Mouse (Mus musculus): ENCODE measurements at regions not wholly inside any gene's neighbourhood (a gene's known extent, or its start where the extent isn't known, plus 50 kb on each side); places are given as distances from the start of the nearest gene placed in this dataset.

GRCm38 (mm10) chr8:78004891-78005290 is 208.2 kb upstream of the Ttc29 start:
- no peaks in the 10 kb centered on the region for H3K9me3 ChIP-seq (replicated peaks; ENCODE audit: control insufficient read depth, low read length)
- H3K36me3 ChIP-seq (ENCODE audit: control insufficient read depth, insufficient read depth, low read length): no peaks in the 10 kb centered on the region
- H3K27ac ChIP-seq (ENCODE audit: low read depth, low read length): no peak overlapping the region
- WGBS (ENCODE audit: insufficient replicate concordance): 75% methylated on average over 12 of the region's 12 CpGs
- H3K4me3 ChIP-seq (ENCODE audit: low read depth, low read length): no peak overlapping the region
- H3K9ac ChIP-seq (ENCODE audit: low read depth, low read length): no peak overlapping the region
- H3K4me1 ChIP-seq (ENCODE audit: control insufficient read depth, insufficient read depth, low read length): 0 out of 2 replicates have a peak, but pooled peaks cover 7% of the 10 kb centered on the region
- H3K4me2 ChIP-seq: no peak overlapping the region
- no peaks in the 10 kb centered on the region for H3K27me3 ChIP-seq (ENCODE audit: control insufficient read depth, insufficient read depth, low read length)
- ATAC-seq (replicated peaks; ENCODE audit: insufficient number of reproducible peaks, low FRiP score, low TSS enrichment): no peak

- Histone ChIP-seq H3K4me2 (no peak overlapping the region), H3K4me3 (ENCODE audit: low read depth, low read length) (no peak overlapping the region), H3K9ac (ENCODE audit: low read depth, low read length) (no peak overlapping the region), H3K9me3 (replicated peaks; ENCODE audit: control insufficient read depth, low read length) (no peaks in the 10 kb centered on the region), H3K27me3 (ENCODE audit: control insufficient read depth, insufficient read depth, low read length) (no peaks in the 10 kb centered on the region), H3K4me1 (ENCODE audit: control insufficient read depth, insufficient read depth, low read length) (no peaks in the 10 kb centered on the region), H3K27ac (ENCODE audit: low read depth, low read length) (no peak overlapping the region), H3K36me3 (ENCODE audit: control insufficient read depth, insufficient read depth, low read length) (no peaks in the 10 kb centered on the region)
- ATAC-seq (replicated peaks; ENCODE audit: insufficient number of reproducible peaks, low FRiP score, low TSS enrichment): no peak
Observed at GRCm38 (mm10) chr8:78013101-78013500, 200.0 kb upstream of the Ttc29 start.

DNA sequence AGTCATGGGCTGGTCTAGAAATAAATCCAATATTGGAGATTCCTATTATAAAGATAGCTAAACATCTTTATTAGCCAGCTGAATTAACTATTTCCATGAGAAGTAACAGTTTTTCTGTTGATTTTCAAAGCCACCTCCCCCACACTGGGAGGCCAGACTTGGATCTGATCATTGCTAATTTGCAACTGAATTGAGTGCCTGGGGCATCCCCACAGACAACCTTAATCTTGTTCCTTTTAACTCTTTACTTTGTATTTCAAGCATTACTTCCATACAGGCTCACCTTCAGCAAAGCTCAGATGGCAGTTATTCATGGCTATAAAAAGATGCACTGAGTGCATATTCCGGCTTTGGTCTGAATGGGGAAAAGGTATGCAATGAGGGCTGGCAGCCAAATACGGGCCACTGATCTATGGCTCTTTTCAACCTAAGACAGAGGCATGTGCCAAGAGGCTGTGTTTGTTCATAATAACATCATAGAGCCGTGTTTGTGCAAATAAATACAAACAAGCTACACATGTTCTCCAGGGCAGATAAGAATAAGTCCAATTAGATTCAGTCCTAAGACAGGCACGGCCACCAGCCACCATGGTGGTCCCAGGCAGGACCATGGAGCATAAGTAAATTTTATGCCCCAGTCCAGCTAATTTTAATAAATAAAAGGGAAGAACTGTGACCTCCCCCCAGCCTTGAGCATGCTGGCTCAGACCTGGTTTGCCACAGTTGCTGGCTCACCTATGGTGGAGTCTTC is 194.5 kb upstream of the Ttc29 start:
- 74% methylated on average over 4 of the region's 4 CpGs for WGBS (ENCODE audit: insufficient replicate concordance)
- no peak overlapping the region for H3K27ac ChIP-seq (ENCODE audit: low read depth, low read length)
- no peaks in the 10 kb centered on the region for H3K27me3 ChIP-seq (ENCODE audit: control insufficient read depth, insufficient read depth, low read length)
- H3K9ac ChIP-seq (ENCODE audit: low read depth, low read length): no peak overlapping the region
- no peak overlapping the region for H3K4me2 ChIP-seq
- H3K4me1 ChIP-seq (ENCODE audit: control insufficient read depth, insufficient read depth, low read length): no peaks in the 10 kb centered on the region
- no peaks in the 10 kb centered on the region for H3K36me3 ChIP-seq (ENCODE audit: control insufficient read depth, insufficient read depth, low read length)
- H3K4me3 ChIP-seq (ENCODE audit: low read depth, low read length): no peak overlapping the region
- no peaks in the 10 kb centered on the region for H3K9me3 ChIP-seq (replicated peaks; ENCODE audit: control insufficient read depth, low read length)
- no peak for ATAC-seq (replicated peaks; ENCODE audit: insufficient number of reproducible peaks, low FRiP score, low TSS enrichment)

DNA sequence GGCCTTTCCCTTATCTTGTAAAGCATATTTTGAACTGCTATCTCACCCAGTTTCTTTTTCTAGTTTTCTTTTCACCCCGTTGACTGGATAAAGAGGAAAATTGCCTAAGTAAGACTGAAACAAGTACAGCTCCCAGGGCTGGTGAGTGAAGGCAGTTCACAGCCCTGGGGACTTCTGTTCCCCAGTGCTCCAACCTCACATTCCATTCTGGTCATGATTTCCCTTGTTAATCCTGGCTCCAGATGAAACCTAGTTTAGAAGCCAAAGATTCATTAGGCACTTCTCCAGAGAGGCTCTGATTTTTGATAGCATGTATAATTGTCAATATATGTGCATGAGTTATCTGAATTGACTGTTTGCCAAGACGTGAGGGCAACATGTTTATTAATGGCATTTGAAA is 191.6 kb upstream of the Ttc29 start:
- ATAC-seq (replicated peaks; ENCODE audit: insufficient number of reproducible peaks, low FRiP score, low TSS enrichment): no peak
- Histone ChIP-seq H3K4me1 (ENCODE audit: control insufficient read depth, insufficient read depth, low read length) (0 out of 2 replicates have a peak, but pooled peaks cover 3% of the 10 kb centered on the region), H3K9me3 (replicated peaks; ENCODE audit: control insufficient read depth, low read length) (no peaks in the 10 kb centered on the region), H3K27me3 (ENCODE audit: control insufficient read depth, insufficient read depth, low read length) (no peaks in the 10 kb centered on the region), H3K4me3 (ENCODE audit: low read depth, low read length) (no peak overlapping the region), H3K9ac (ENCODE audit: low read depth, low read length) (no peak overlapping the region), H3K4me2 (no peak overlapping the region), H3K27ac (ENCODE audit: low read depth, low read length) (no peak overlapping the region), H3K36me3 (ENCODE audit: control insufficient read depth, insufficient read depth, low read length) (no peaks in the 10 kb centered on the region)
- 41% methylated on average over 2 of the region's 2 CpGs for WGBS (ENCODE audit: insufficient replicate concordance)

GRCm38 (mm10) chr8:78022986-78023385 is 190.1 kb upstream of the Ttc29 start:
- Histone ChIP-seq H3K4me3 (ENCODE audit: low read depth, low read length) (no peak overlapping the region), H3K9ac (ENCODE audit: low read depth, low read length) (no peak overlapping the region), H3K27ac (ENCODE audit: low read depth, low read length) (0 out of 2 replicates have a peak overlapping the region, but pooled peaks have one; percentile 1), H3K4me1 (ENCODE audit: control insufficient read depth, insufficient read depth, low read length) (0 out of 2 replicates have a peak, but pooled peaks cover 3% of the 10 kb centered on the region), H3K4me2 (no peak overlapping the region), H3K36me3 (ENCODE audit: control insufficient read depth, insufficient read depth, low read length) (no peaks in the 10 kb centered on the region), H3K27me3 (ENCODE audit: control insufficient read depth, insufficient read depth, low read length) (no peaks in the 10 kb centered on the region), H3K9me3 (replicated peaks; ENCODE audit: control insufficient read depth, low read length) (no peaks in the 10 kb centered on the region)
- no peak for ATAC-seq (replicated peaks; ENCODE audit: insufficient number of reproducible peaks, low FRiP score, low TSS enrichment)
- 65% methylated on average over 5 of the region's 5 CpGs for WGBS (ENCODE audit: insufficient replicate concordance)

DNA sequence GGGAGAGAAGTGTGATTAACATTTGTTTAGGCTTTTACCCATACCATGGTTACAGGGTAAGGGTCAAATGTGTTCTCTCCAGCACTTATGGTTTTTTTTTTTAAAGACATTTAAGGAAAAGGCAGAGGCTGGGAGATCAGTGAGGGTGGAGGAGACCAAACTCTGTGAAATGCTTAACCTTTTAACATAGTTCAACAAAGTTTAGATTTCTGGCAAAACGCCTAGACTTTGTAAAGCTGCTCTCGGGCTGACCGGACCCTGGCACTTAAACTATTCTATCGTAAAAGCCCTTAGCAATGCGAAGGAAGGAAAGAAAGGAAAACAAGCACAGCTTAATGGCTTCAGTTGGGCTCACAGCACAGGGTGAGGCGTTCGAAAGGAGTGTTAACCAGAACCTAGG is 189.6 kb upstream of the Ttc29 start:
- no peak for ATAC-seq (replicated peaks; ENCODE audit: insufficient number of reproducible peaks, low FRiP score, low TSS enrichment)
- no peak overlapping the region for H3K9ac ChIP-seq (ENCODE audit: low read depth, low read length)
- no peaks in the 10 kb centered on the region for H3K27me3 ChIP-seq (ENCODE audit: control insufficient read depth, insufficient read depth, low read length)
- WGBS (ENCODE audit: insufficient replicate concordance): 37% methylated on average over 7 of the region's 7 CpGs
- no peaks in the 10 kb centered on the region for H3K36me3 ChIP-seq (ENCODE audit: control insufficient read depth, insufficient read depth, low read length)
- H3K4me1 ChIP-seq (ENCODE audit: control insufficient read depth, insufficient read depth, low read length): 0 out of 2 replicates have a peak, but pooled peaks cover 3% of the 10 kb centered on the region
- H3K4me2 ChIP-seq: no peak overlapping the region
- H3K27ac ChIP-seq (ENCODE audit: low read depth, low read length): peak overlapping the region; percentile 37
- H3K9me3 ChIP-seq (replicated peaks; ENCODE audit: control insufficient read depth, low read length): no peaks in the 10 kb centered on the region
- no peak overlapping the region for H3K4me3 ChIP-seq (ENCODE audit: low read depth, low read length)

DNA sequence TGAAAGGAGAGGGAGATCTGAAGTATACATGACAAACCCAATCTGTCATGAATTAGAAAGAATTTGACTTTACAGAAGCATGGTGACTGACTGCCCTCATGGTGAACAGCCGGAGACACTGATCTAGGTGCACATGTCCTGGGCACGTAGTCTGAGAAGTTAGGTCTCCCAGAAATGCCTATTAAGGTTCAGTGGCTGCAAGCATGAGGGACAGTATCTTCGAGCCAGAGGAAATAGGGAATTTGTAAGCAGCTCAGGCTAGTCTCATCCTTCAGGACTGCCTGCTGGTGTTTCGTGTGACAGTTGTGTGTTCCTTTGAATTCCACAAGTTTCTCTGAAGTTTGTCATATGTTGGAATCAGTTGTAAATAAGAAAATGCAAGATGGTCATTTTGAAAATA is 189.2 kb upstream of the Ttc29 start:
- 0 out of 2 replicates have a peak, but pooled peaks cover 3% of the 10 kb centered on the region for H3K4me1 ChIP-seq (ENCODE audit: control insufficient read depth, insufficient read depth, low read length)
- H3K36me3 ChIP-seq (ENCODE audit: control insufficient read depth, insufficient read depth, low read length): no peaks in the 10 kb centered on the region
- H3K4me3 ChIP-seq (ENCODE audit: low read depth, low read length): no peak overlapping the region
- H3K9ac ChIP-seq (ENCODE audit: low read depth, low read length): no peak overlapping the region
- no peak overlapping the region for H3K4me2 ChIP-seq
- 69% methylated on average over 4 of the region's 4 CpGs for WGBS (ENCODE audit: insufficient replicate concordance)
- no peaks in the 10 kb centered on the region for H3K27me3 ChIP-seq (ENCODE audit: control insufficient read depth, insufficient read depth, low read length)
- no peaks in the 10 kb centered on the region for H3K9me3 ChIP-seq (replicated peaks; ENCODE audit: control insufficient read depth, low read length)
- H3K27ac ChIP-seq (ENCODE audit: low read depth, low read length): peak overlapping the region; percentile 37
- ATAC-seq (replicated peaks; ENCODE audit: insufficient number of reproducible peaks, low FRiP score, low TSS enrichment): no peak

DNA sequence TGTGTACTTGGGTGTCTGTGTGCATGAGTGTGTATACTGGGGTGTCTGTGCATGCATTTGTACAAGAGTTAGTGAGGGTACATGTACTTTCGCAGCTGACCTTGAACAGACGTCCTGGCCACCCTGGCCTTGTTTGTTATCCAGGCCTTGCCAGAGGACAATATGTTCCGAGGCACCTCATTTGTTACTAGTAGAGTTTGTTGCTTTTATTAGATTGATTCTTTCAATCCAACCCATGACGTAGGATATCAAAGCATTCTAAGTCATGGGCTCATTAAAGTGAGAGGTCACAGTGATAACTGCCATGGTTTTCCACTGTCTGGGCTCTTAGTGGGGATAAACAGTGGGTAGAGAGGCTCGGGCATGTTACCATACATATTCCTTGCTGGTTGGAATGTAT is 188.1 kb upstream of the Ttc29 start:
- WGBS (ENCODE audit: insufficient replicate concordance): 67% methylated on average over 5 of the region's 5 CpGs
- Histone ChIP-seq H3K9ac (ENCODE audit: low read depth, low read length) (no peak overlapping the region), H3K36me3 (ENCODE audit: control insufficient read depth, insufficient read depth, low read length) (no peaks in the 10 kb centered on the region), H3K9me3 (replicated peaks; ENCODE audit: control insufficient read depth, low read length) (no peaks in the 10 kb centered on the region), H3K4me1 (ENCODE audit: control insufficient read depth, insufficient read depth, low read length) (0 out of 2 replicates have a peak, but pooled peaks cover 3% of the 10 kb centered on the region), H3K27me3 (ENCODE audit: control insufficient read depth, insufficient read depth, low read length) (no peaks in the 10 kb centered on the region), H3K4me3 (ENCODE audit: low read depth, low read length) (no peak overlapping the region), H3K4me2 (no peak overlapping the region), H3K27ac (ENCODE audit: low read depth, low read length) (no peak overlapping the region)
- no peak for ATAC-seq (replicated peaks; ENCODE audit: insufficient number of reproducible peaks, low FRiP score, low TSS enrichment)

- no peak for ATAC-seq (replicated peaks; ENCODE audit: insufficient number of reproducible peaks, low FRiP score, low TSS enrichment)
- H3K9ac ChIP-seq (ENCODE audit: low read depth, low read length): no peak overlapping the region
- H3K4me1 ChIP-seq (ENCODE audit: control insufficient read depth, insufficient read depth, low read length): 0 out of 2 replicates have a peak, but pooled peaks cover 3% of the 10 kb centered on the region
- H3K4me3 ChIP-seq (ENCODE audit: low read depth, low read length): no peak overlapping the region
- H3K27me3 ChIP-seq (ENCODE audit: control insufficient read depth, insufficient read depth, low read length): no peaks in the 10 kb centered on the region
- WGBS (ENCODE audit: insufficient replicate concordance): 63% methylated on average over 2 of the region's 2 CpGs
- no peaks in the 10 kb centered on the region for H3K36me3 ChIP-seq (ENCODE audit: control insufficient read depth, insufficient read depth, low read length)
- no peak overlapping the region for H3K4me2 ChIP-seq
- no peak overlapping the region for H3K27ac ChIP-seq (ENCODE audit: low read depth, low read length)
- no peaks in the 10 kb centered on the region for H3K9me3 ChIP-seq (replicated peaks; ENCODE audit: control insufficient read depth, low read length)
Observed at GRCm38 (mm10) chr8:78027371-78027770, 185.7 kb upstream of the Ttc29 start.

All from heart, embryonic 11.5 days (tissue).